Comparison of ENCODE assay signal across 14 mouse cellular contexts in the genomic region with DNA sequence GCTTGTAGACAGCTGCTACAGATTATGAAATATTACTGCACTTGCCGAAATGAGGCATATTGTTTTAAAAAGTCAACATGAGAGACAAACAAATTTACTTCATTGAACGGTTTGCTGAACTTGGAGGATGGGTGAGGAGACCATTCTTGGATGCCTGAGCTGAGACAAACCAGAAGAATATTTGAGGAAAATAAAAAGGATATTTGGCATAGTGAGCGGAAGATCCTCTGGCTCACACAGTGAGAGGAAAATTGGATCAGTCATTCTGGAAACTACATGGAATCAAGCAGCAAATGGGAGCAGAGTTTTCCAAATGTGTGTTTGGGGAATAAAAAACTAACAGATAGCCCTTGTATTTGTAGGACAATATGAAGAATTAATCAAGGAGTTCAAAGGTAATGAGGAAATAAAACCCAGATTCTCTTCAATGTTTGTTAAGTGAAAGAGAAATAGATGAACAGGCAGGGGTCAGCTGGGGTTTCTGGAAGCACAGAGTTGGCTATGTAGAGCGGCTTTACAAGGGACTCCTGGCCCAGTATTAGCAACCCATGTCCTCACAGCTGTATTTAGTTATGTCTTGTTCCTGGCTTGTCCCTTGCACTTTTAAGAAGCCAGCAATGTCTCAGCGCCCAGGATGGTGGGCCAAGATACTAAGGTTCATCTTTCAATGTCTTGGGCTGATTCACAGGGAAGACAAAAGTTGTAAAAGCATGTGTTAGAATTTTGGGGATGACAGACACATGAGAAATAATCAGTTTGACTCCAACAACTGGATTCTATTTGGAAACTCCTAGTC. TPM values are rescaled to one million over a fixed set of nuclear protein-coding genes. Genes with fewer than 3 reads are reported as not detected.
DNase-seq lines count a peak whose midpoint lies in the region.
"Had no signal": no experiment of that assay in that cellular context is flagged by ENCODE, and none has a peak within 500 bp of the region (broad histone marks: within the 10 kb centered on the region; RNA-seq: fewer than 3 reads in every experiment).

No protein-coding gene starts in this region.

- peak; percentile 9 to 13 for DNase-seq in layer of hippocampus, postnatal 14 days (ENCODE audit: low spot score in 2 of 2)
- no peak for DNase-seq in layer of hippocampus, postnatal 10 days (ENCODE audit: low spot score in 2 of 2)
- peak; percentile 50 to 52 for DNase-seq in gastrocnemius, adult 8-10 months (ENCODE audit: low spot score in 2 of 2)
- peak; percentile 53 for DNase-seq in heart, postnatal 25 days (ENCODE audit: low spot score)
- peak; percentile 86 for DNase-seq in skeletal muscle tissue, adult 2 months (ENCODE audit: low read depth, low spot score)
- no peak for DNase-seq in c-Kit-positive CD71-positive TER-119-positive erythroid progenitor cells, embryonic 14.5 days (ENCODE audit: low spot score)
- no peak for DNase-seq in spleen, postnatal 10 days (ENCODE audit: low spot score in 2 of 2)
- no peak for DNase-seq in kidney, adult 9 months
- DNase-seq: cerebellum, postnatal 10 days; liver; right cerebral cortex, postnatal 25 days; thymus, adult 18-20 months had no signal

- intact Hi-C loops in heart, postnatal 25 days (cut with DNase I) = no loop called here

RNA-seq across cellular contexts. Expression of a gene that starts 27.1 kb away (rescaled TPM):
- 10 to 100 TPM in 1 of 2 experiments, 1 to 10 TPM in 1; 5.6 to 16.7 TPM for total RNA-seq in layer of hippocampus, postnatal 14 days (2021)
- total RNA-seq in layer of hippocampus, postnatal 10 days (2021) = 1 to 10 TPM; 3.9 to 5.1 TPM
- under 1 TPM; 0.17 to 0.46 (median 0.33) TPM for total RNA-seq in gastrocnemius, adult 8-10 months (2022)
- under 1 TPM; 0.08 to 0.17 TPM for total RNA-seq in heart, postnatal 25 days (2021)
- total RNA-seq: megakaryocyte, adult 5-6 weeks; MEL had no signal

Comparison
In these comparisons a context has a peak if more than half of its experiments do, and no peak if none do; other contexts are left out.
1. DNase-seq: peak in layer of hippocampus, postnatal 14 days (2 of 2), gastrocnemius, adult 8-10 months (2 of 2), heart, postnatal 25 days (single experiment) and skeletal muscle tissue, adult 2 months (single experiment); none in layer of hippocampus, postnatal 10 days (0 of 2), c-Kit-positive CD71-positive TER-119-positive erythroid progenitor cells, embryonic 14.5 days (single experiment), spleen, postnatal 10 days (0 of 2) and kidney, adult 9 months (single experiment).